Mouse (Mus musculus) intestine, embryonic 15.5 days (tissue): ENCODE measurements around the gene Pde6d. TPM values are rescaled to one million over a fixed set of nuclear protein-coding genes. Genes with fewer than 3 reads are reported as not detected.

Experiments used
- ATAC-seq: fragments of 200-750 bp; cut with Nextera tagmentation; 2 replicates; pipeline ENCODE4 v1.8.0; 2017; ENCODE audit warnings: moderate TSS enrichment, moderate library complexity
- H3K27ac ChIP-seq: fragments of 300-500 bp; sonication (generic); 2 replicates; pipeline ENCODE4 v1.5.1; 2015; ENCODE audit warnings: mild to moderate bottlenecking, inconsistent platforms
- H3K27me3 ChIP-seq: fragments of 300-500 bp; sonication (generic); replicated peaks from 2 replicates; pipeline ENCODE4 v1.6.1; 2015; ENCODE audit warnings: inconsistent platforms
- H3K36me3 ChIP-seq: fragments of 300-500 bp; sonication (generic); 2 replicates; pipeline ENCODE4 v1.6.1; 2015; ENCODE audit warnings: inconsistent platforms
- H3K4me1 ChIP-seq: fragments of 300-500 bp; sonication (generic); replicated peaks from 2 replicates; pipeline ENCODE4 v1.6.1; 2015; ENCODE audit warnings: inconsistent platforms
- H3K4me2 ChIP-seq: fragments of 300-500 bp; sonication (generic); replicated peaks from 2 replicates; pipeline ENCODE4 v1.6.1; 2015; ENCODE audit warnings: mild to moderate bottlenecking, inconsistent platforms
- H3K4me3 ChIP-seq: fragments of 300-500 bp; sonication (generic); replicated peaks from 2 replicates; pipeline ENCODE4 v1.5.1; 2015; ENCODE audit warnings: inconsistent platforms
- H3K9ac ChIP-seq: fragments of 300-500 bp; sonication (generic); 2 replicates; pipeline ENCODE4 v1.6.1; 2015; ENCODE audit warnings: inconsistent platforms
- H3K9me3 ChIP-seq: fragments of 300-500 bp; sonication (generic); 2 replicates; pipeline ENCODE4 v1.6.1; 2016; ENCODE audit warnings: inconsistent platforms
- WGBS: fragments of 180-500 bp; shearing (Covaris S2); methylation state at CpG from one replicate; pipeline ENCODE4 v1.1.7; 2015; 5-methylcytosine and 5-hydroxymethylcytosine counted together
- polyA plus RNA-seq: library from polyadenylated mRNA; unstranded; fragments of >200 nt; fragmentation: Nextera tagmentation; extraction: Ambion mirVana; gene quantifications from 2 replicates; pipeline ENCODE4 v1.2.1, GENCODE M21; 2015

The Pde6d gene
- polyA plus RNA-seq, 1 experiment from 2014 or later = 56.6 TPM

DNA sequence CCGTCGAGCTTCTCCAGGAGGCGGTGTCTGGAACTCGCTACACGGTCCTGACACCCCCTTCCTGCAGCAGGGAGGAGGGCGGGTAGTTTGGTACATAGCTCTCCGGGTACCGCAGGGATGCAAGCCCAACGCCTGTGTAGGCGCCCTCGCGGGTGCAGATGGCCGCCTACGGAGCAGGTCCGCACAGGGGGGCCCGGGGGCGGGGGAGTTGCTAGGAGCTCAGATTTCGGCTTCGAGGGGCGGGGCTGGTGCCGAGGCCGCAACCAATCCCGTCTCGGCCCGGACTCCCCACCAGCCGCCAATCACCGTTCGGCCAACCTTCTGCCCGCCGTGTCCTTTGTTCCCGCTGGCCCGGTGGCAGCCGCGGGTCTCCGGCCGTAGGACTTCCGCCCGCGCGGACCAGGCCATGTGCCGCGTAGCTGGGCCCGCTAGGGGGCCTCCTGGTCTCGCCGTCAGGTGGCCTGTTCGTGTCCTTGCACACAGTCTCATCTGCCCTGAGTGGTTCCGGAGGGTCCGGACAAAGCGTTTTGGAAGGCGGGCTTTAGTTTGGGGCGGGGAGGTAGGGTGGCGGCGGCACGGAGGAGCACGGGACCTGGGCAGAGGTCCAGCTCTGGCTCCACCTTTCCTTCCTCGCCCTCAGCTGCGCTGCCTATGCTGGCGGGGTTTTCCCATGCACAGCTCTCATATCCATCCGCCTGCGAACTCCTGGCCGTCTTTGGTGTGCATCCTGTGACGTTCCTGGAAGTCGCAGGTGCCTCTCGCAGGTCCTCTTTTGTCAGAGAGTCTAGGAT is 78.3 kb downstream of the Pde6d start:
- Histone ChIP-seq H3K4me3 (peak overlapping the region; percentile 36), H3K27ac (peak overlapping the region; percentile 90), H3K4me1 (peaks cover 60% of the 10 kb centered on the region), H3K27me3 (no peaks in the 10 kb centered on the region), H3K9me3 (no peaks in the 10 kb centered on the region), H3K36me3 (no peaks in the 10 kb centered on the region), H3K9ac (peak overlapping the region; percentile 46), H3K4me2 (peak overlapping the region; percentile 83)
- peak; percentile 92 for ATAC-seq
- under 1% methylated on average over 64 of the region's 64 CpGs for WGBS

DNA sequence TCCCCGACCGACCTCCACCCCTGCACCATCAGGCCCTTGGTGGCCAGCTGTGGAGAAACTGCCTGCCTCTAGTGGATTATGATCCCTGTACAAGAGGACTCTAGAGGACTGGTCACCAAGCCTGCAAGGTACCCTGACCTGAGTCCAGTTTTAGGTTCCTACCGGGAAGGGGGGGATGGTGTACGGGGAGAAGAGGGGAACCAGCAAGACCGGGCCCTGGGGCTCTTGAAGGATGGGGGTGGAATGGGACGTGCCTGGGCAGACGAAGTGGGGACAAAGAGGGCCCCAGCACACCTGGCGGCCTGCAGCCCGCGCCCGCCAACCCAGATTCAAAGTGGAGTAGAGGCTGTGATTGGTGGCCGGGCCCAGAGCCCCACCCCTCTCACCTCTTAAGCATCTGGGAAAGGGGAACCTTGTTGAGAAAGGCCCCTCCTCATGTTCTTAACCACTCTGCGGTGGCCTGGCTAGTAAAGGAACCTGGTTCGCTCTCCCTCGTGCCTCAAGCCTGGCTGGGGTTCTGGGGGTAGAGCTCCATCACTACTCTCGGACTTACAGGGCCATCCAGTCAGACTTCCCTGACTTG is 79.2 kb downstream of the Pde6d start:
- peak; percentile 44 for ATAC-seq
- H3K4me1 ChIP-seq = peaks cover 67% of the 10 kb centered on the region
- no peaks in the 10 kb centered on the region for H3K36me3 ChIP-seq
- H3K27me3 ChIP-seq = no peaks in the 10 kb centered on the region
- peak overlapping the region; percentile 46 for H3K9ac ChIP-seq
- WGBS = 20% methylated on average over 16 of the region's 16 CpGs
- H3K4me3 ChIP-seq = peak overlapping the region; percentile 36
- peak overlapping the region; percentile 83 for H3K4me2 ChIP-seq
- H3K9me3 ChIP-seq = no peaks in the 10 kb centered on the region
- H3K27ac ChIP-seq = peak overlapping the region; percentile 90

DNA sequence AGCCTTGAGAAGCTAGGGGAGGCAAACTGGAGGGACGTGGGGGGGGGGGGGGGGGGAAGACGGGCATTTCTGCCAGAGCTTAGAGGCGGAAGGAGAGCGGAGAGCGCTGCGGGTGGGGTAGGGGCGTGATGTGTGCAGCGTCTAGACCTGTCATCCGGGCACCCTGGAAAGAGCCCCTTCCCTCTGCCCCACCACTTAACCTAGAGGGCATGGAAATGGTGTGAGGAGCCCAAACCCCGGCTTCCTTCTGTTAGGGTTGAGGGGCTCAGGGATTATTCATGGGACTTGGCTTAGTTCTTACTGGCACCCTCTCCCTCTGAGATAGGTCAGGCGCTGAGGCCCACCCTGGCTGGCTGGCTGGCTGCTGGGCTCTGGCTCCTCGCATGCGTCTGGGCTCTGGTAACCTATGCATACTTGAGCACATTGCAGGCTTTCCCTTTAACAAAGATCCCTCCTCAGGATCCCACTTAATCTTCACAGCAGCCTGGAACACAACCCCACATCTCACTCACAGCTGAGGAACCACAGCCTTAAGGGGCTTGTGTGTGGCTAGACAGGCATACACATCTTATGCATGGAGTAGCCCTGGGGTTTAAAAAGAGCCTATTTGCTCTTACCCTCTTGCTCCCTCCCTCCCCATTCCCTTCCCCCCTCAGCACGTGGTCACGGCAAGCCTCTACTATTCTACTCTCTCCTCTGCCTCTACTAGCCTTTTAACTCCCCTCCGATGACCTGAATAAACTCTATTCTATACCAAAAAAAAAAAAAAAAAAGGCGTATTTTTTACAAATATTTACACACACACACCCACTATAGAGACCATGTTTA is 80.0 kb downstream of the Pde6d start:
- ATAC-seq = no peak
- H3K4me3 ChIP-seq = no peak overlapping the region
- H3K36me3 ChIP-seq = no peaks in the 10 kb centered on the region
- no peaks in the 10 kb centered on the region for H3K9me3 ChIP-seq
- H3K27me3 ChIP-seq = no peaks in the 10 kb centered on the region
- WGBS = 33% methylated on average over 16 of the region's 17 CpGs
- 0 out of 2 replicates have a peak overlapping the region, but pooled peaks have one; percentile 26 for H3K9ac ChIP-seq
- H3K4me2 ChIP-seq = peak overlapping the region; percentile 83; the same call in 1 of the 2 replicates
- peak overlapping the region; percentile 90 for H3K27ac ChIP-seq
- H3K4me1 ChIP-seq = peaks cover 74% of the 10 kb centered on the region

DNA sequence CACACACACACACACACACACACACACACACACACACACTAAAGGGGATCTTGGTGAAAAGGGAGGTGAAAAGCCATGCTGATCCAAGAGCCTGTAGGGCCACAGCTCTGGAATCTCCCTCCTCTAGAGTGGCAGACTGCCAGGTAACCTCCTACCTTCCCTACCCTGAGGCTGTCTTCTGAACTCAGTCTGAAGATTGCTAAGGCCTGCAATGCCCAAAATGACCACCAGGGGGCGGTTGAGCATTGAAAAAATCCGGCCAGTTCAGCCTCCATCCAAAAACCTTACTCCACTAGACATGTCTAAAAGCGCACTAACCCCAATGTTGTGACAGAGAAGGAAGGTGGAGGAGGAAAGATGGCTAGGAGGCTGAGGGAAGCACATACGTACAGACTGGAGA is 80.9 kb downstream of the Pde6d start:
- H3K9ac ChIP-seq = no peak overlapping the region
- H3K9me3 ChIP-seq = no peaks in the 10 kb centered on the region
- H3K36me3 ChIP-seq = no peaks in the 10 kb centered on the region
- 0 out of 2 replicates have a peak overlapping the region, but pooled peaks have one; percentile 6 for H3K4me2 ChIP-seq
- no peaks in the 10 kb centered on the region for H3K27me3 ChIP-seq
- 3% methylated on average over 4 of the region's 4 CpGs for WGBS
- peak; percentile 0; the same call in 1 of the 2 replicates for ATAC-seq
- H3K27ac ChIP-seq = peak overlapping the region; percentile 56; the same call in 1 of the 2 replicates
- peaks cover 78% of the 10 kb centered on the region for H3K4me1 ChIP-seq
- no peak overlapping the region for H3K4me3 ChIP-seq

DNA sequence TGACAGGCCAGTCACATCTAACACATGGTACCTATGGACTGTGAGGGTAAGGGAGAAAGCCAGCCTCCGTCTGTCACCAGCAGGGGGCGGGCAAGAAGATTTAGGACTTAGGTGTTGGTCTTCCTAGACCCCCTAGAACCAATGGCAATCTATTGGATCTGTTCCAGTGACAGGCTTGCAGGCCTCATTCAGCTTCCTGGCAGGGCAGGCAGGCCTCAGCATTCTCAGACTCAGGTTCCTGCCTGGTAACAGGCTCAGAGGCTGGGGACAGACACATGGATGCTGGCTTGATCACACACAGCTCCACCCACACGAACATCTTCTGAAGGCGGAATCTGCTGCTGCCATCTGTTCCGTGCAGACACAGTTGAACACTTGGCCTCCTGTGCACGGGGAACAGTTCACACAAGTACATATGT is 81.3 kb downstream of the Pde6d start:
- ATAC-seq = no peak
- Histone ChIP-seq H3K9me3 (no peaks in the 10 kb centered on the region), H3K36me3 (no peaks in the 10 kb centered on the region), H3K27ac (peak overlapping the region; percentile 56; the same call in 1 of the 2 replicates), H3K4me1 (peaks cover 74% of the 10 kb centered on the region), H3K4me2 (no peak overlapping the region), H3K4me3 (no peak overlapping the region), H3K9ac (no peak overlapping the region), H3K27me3 (no peaks in the 10 kb centered on the region)
- 41% methylated on average over 6 of the region's 6 CpGs for WGBS

GRCm38 (mm10) chr1:86500681-86501080 is 81.7 kb downstream of the Pde6d start:
- Histone ChIP-seq H3K27me3 (no peaks in the 10 kb centered on the region), H3K9me3 (no peaks in the 10 kb centered on the region), H3K27ac (peak overlapping the region; percentile 56; the same call in 1 of the 2 replicates), H3K4me2 (no peak overlapping the region), H3K9ac (no peak overlapping the region), H3K4me3 (no peak overlapping the region), H3K36me3 (no peaks in the 10 kb centered on the region), H3K4me1 (peaks cover 72% of the 10 kb centered on the region)
- no peak for ATAC-seq
- WGBS = 45% methylated on average over 4 of the region's 4 CpGs

DNA sequence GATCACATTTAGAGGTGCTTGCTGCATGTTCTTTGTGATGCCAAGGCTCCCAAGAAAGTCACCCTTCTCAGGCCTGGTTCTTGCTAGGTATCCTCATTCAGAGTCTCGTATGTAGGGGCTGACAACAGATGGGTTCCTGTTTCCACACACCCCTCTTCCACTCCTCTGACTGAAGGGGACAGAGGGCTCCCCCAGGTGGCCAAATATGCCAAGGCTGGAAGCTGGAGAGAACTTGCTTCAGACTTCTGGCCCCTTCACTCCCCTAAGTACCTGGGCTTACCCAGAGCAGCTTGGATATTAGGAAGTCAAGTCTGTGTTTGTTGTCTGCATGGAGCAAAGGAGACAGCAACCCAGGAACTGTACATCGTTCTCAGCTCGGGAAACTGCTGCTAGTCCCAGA is 82.5 kb downstream of the Pde6d start:
- Histone ChIP-seq H3K4me2 (no peak overlapping the region), H3K36me3 (no peaks in the 10 kb centered on the region), H3K27me3 (no peaks in the 10 kb centered on the region), H3K4me3 (no peak overlapping the region), H3K9me3 (no peaks in the 10 kb centered on the region), H3K27ac (no peak overlapping the region), H3K4me1 (peaks cover 65% of the 10 kb centered on the region), H3K9ac (no peak overlapping the region)
- no peak for ATAC-seq
- 43% methylated on average over 3 of the region's 3 CpGs for WGBS

GRCm38 (mm10) chr1:86498611-86499010 is 83.8 kb downstream of the Pde6d start:
- no peak for ATAC-seq
- no peaks in the 10 kb centered on the region for H3K36me3 ChIP-seq
- H3K4me3 ChIP-seq = no peak overlapping the region
- peak overlapping the region; percentile 88 for H3K27ac ChIP-seq
- no peaks in the 10 kb centered on the region for H3K27me3 ChIP-seq
- H3K9me3 ChIP-seq = no peaks in the 10 kb centered on the region
- WGBS = 52% methylated on average over 1 of the region's 1 CpGs
- H3K4me1 ChIP-seq = peaks cover 58% of the 10 kb centered on the region
- H3K4me2 ChIP-seq = no peak overlapping the region
- no peak overlapping the region for H3K9ac ChIP-seq

- Histone ChIP-seq H3K4me1 (peaks cover 52% of the 10 kb centered on the region), H3K9ac (0 out of 2 replicates have a peak overlapping the region, but pooled peaks have one; percentile 2)
- peak; percentile 80 for ATAC-seq
These were observed 84.4 kb downstream of the Pde6d start for GRCm38 (mm10) chr1:86497986-86498385.

DNA sequence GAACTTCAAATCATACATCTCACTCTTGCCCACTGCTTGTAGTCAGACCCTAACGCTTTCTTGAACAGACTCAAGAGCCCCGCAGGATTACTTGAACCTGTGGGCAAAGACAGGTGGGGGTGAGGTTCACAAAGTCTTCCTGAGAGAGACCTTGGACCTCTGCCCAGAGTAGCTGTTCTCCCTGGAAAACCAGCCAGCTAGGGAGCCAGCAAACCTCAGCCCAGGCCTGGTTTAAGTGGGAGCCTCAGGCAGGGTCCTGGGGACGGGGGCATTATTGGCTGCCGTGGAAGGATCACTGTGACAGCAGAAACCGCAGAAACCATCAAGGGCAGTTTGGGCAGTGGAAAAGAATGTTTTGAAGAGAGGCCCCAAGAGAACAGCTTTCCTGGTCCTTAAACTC is 85.1 kb downstream of the Pde6d start:
- 0 out of 2 replicates have a peak overlapping the region, but pooled peaks have one; percentile 2 for H3K9ac ChIP-seq
- peak overlapping the region; percentile 35 for H3K4me2 ChIP-seq
- no peaks in the 10 kb centered on the region for H3K36me3 ChIP-seq
- no peak overlapping the region for H3K4me3 ChIP-seq
- H3K27ac ChIP-seq = peak overlapping the region; percentile 88
- H3K4me1 ChIP-seq = peaks cover 51% of the 10 kb centered on the region
- H3K27me3 ChIP-seq = no peaks in the 10 kb centered on the region
- ATAC-seq = peak; percentile 26
- WGBS = 57% methylated on average over 5 of the region's 5 CpGs
- H3K9me3 ChIP-seq = no peaks in the 10 kb centered on the region

More at GRCm38 (mm10) chr1:86497986-86498385, 84.4 kb downstream of the Pde6d start:
- no peak overlapping the region for H3K4me3 ChIP-seq
- WGBS = 37% methylated on average over 3 of the region's 3 CpGs
- H3K36me3 ChIP-seq = no peaks in the 10 kb centered on the region
- H3K9me3 ChIP-seq = no peaks in the 10 kb centered on the region
- peak overlapping the region; percentile 88 for H3K27ac ChIP-seq
- H3K4me2 ChIP-seq = peak overlapping the region; percentile 35
- no peaks in the 10 kb centered on the region for H3K27me3 ChIP-seq

- WGBS = 95% methylated on average over 4 of the region's 4 CpGs
- peaks cover 51% of the 10 kb centered on the region for H3K4me1 ChIP-seq
- no peaks in the 10 kb centered on the region for H3K27me3 ChIP-seq
- no peak overlapping the region for H3K27ac ChIP-seq
- no peak for ATAC-seq
- H3K9me3 ChIP-seq = no peaks in the 10 kb centered on the region
- H3K9ac ChIP-seq = no peak overlapping the region
- no peak overlapping the region for H3K4me3 ChIP-seq
- H3K36me3 ChIP-seq = no peaks in the 10 kb centered on the region
- no peak overlapping the region for H3K4me2 ChIP-seq
These were observed 86.1 kb downstream of the Pde6d start for GRCm38 (mm10) chr1:86496340-86496739.

DNA sequence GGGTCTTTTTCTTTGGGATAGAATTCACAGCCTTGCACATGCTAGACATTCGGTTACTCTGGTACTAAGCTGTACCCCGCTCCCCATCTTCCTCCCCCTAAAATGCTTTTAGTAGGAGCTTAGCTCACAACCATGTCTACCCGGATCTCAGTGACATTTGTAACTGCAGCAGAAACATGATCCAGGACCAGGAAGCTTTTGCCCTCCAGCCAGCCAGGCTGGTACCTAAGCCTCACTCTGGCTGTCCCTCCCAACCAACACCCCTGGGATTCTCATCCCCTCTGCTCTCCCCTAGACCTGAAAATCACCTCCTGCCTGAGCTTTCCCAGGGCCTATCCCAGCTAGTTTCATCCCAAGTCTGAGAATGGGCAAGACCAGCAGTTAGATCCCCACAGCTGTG is 88.6 kb downstream of the Pde6d start:
- H3K9ac ChIP-seq = no peak overlapping the region

More for the DNA sequence above, 88.6 kb downstream of the Pde6d start:
- no peak for ATAC-seq
- Histone ChIP-seq H3K9me3 (no peaks in the 10 kb centered on the region), H3K4me1 (peaks cover 39% of the 10 kb centered on the region), H3K4me3 (no peak overlapping the region), H3K36me3 (no peaks in the 10 kb centered on the region), H3K4me2 (no peak overlapping the region), H3K27me3 (no peaks in the 10 kb centered on the region), H3K27ac (0 out of 2 replicates have a peak overlapping the region, but pooled peaks have one; percentile 13)
- 88% methylated on average over 3 of the region's 3 CpGs for WGBS
